Mouse (Mus musculus) cerebellum, adult 18-20 months (tissue): Measurements from ENCODE around the gene Gm17783.
"Not testable (repeated sequence)": the region's sequence is repeated elsewhere in the genome, so short reads cannot be mapped to it uniquely, and the experiment has no call there.

Experiments
- DNase-seq, 2 experiments: peaks; one replicate each; pipeline ENCODE4 v3.0.0; 2021

The Gm17783 gene

GRCm38 (mm10) chr16:45531950-45532349 lies at the start of gene Gm17783:
TSS of gene Gm17783 (minus strand) at chr16:45532050.
- DNase-seq, result no peak

GRCm38 (mm10) chr16:45579883-45580282 lies 48.0 kb upstream of the Gm17783 start:
- no peak for DNase-seq

- DNase-seq, result no peak
Observed at GRCm38 (mm10) chr16:45572307-45572706, 40.5 kb upstream of the Gm17783 start.

- DNase-seq, result no peak
Observed at GRCm38 (mm10) chr16:45561747-45562146, 29.9 kb upstream of the Gm17783 start.

- no peak for DNase-seq
Observed at GRCm38 (mm10) chr16:45551579-45551978, 19.7 kb upstream of the Gm17783 start.

GRCm38 (mm10) chr16:45547982-45548381 lies 16.1 kb upstream of the Gm17783 start:
- DNase-seq, result no peak

GRCm38 (mm10) chr16:45544341-45544740 lies 12.5 kb upstream of the Gm17783 start:
- no peak for DNase-seq

- DNase-seq, result no peak
Observed at GRCm38 (mm10) chr16:45542108-45542507, 10.3 kb upstream of the Gm17783 start.

GRCm38 (mm10) chr16:45538342-45538741 lies 6.5 kb upstream of the Gm17783 start:
- not testable (repeated sequence) for DNase-seq

GRCm38 (mm10) chr16:45535009-45535408 lies 3.2 kb upstream of the Gm17783 start, which contains the start of gene Slc9c1:
TSS of gene Slc9c1 (plus strand) at chr16:45535309.
- DNase-seq, result no peak

GRCm38 (mm10) chr16:45525551-45525950 lies 6.3 kb downstream of the Gm17783 start:
- no peak for DNase-seq

- DNase-seq, result no peak
Observed at GRCm38 (mm10) chr16:45495326-45495725, 36.5 kb downstream of the Gm17783 start.

- no peak for DNase-seq
Observed at GRCm38 (mm10) chr16:45492927-45493326, 38.9 kb downstream of the Gm17783 start, which contains the start of gene Gm609. TSS of gene Gm609 (minus strand) at chr16:45492969.

- DNase-seq, result no peak
Observed at GRCm38 (mm10) chr16:45476991-45477390, 54.9 kb downstream of the Gm17783 start.

GRCm38 (mm10) chr16:45471836-45472235 lies 60.0 kb downstream of the Gm17783 start:
- not testable (repeated sequence) for DNase-seq
